Mouse (Mus musculus) heart, postnatal 0 days (tissue): ENCODE results near the gene Hdac11.
"Not testable (repeated sequence)": the region's sequence is repeated elsewhere in the genome, so short reads cannot be mapped to it uniquely, and the experiment has no call there.

Source experiments
- CTCF ChIP-seq: IDR thresholded peaks from 2 replicates; pipeline ENCODE4 v1.5.1; 2016; ENCODE audit warnings: antibody characterized with exemption, control low read depth, low read depth
- EP300 ChIP-seq: IDR thresholded peaks from 2 replicates; pipeline ENCODE4 v1.6.1; 2016; ENCODE audit warnings: antibody characterized with exemption, low read depth

GRCm38 (mm10) chr6:91121089-91121488 is 35.4 kb upstream of the Hdac11 start:
- TF ChIP-seq CTCF, EP300: not testable (repeated sequence)
